Mouse (Mus musculus) macrophage (primary cell): ENCODE data around the gene Hmg20b. TPM values are rescaled to one million over a fixed set of nuclear protein-coding genes. Genes with fewer than 3 reads are reported as not detected.

Experiments used
- H3K27ac ChIP-seq: fragments of 350-480 bp; formaldehyde crosslinking; 2 replicates; pipeline ENCODE4 v1.9.0; 2021
- H3K36me3 ChIP-seq: fragments of 350-480 bp; formaldehyde crosslinking; 2 replicates; pipeline ENCODE4 v1.9.0; 2021; ENCODE audit errors: inconsistent target
- H3K4me3 ChIP-seq: fragments of 350-480 bp; formaldehyde crosslinking; 2 replicates; pipeline ENCODE4 v1.9.0; 2021; ENCODE audit errors: inconsistent target
- H3K79me2 ChIP-seq: fragments of 350-480 bp; formaldehyde crosslinking; 2 replicates; pipeline ENCODE4 v1.9.0; 2021; ENCODE audit errors: inconsistent target
- WGBS: methylation state at CpG from one replicate; pipeline ENCODE4 v1.1.7; 2026; ENCODE audit warnings: inconsistent platforms; ENCODE audit not compliant: missing documents; 5-methylcytosine and 5-hydroxymethylcytosine counted together
- polyA plus RNA-seq: library from polyadenylated mRNA; stranded (reverse); fragments of 250-400 nt; gene quantifications from 3 replicates; pipeline ENCODE4 v1.2.4, GENCODE M21; 2018; ENCODE audit warnings: inconsistent platforms

Gene Hmg20b
- polyA plus RNA-seq, 1 experiment from 2014 or later: 42.5 TPM

GRCm38 (mm10) chr10:81319741-81320549, 30.3 kb downstream of the Hmg20b start:
- Histone ChIP-seq H3K36me3 (peaks cover 47% of the 10 kb centered on the region), H3K4me3 (peak overlapping the region; percentile 40), H3K79me2 (peaks cover 27% of the 10 kb centered on the region), H3K27ac (peak overlapping the region; percentile 93)
- WGBS: 2% methylated on average over 32 of the region's 38 CpGs

GRCm38 (mm10) chr10:81319330-81319699, 31.0 kb downstream of the Hmg20b start:
- H3K36me3 ChIP-seq: peaks cover 47% of the 10 kb centered on the region
- peak overlapping the region; percentile 40 for H3K4me3 ChIP-seq

GRCm38 (mm10) chr10:81318589-81319329, 31.5 kb downstream of the Hmg20b start:
- Histone ChIP-seq H3K79me2 (peaks cover 25% of the 10 kb centered on the region), H3K4me3 (no peak overlapping the region)
- 86% methylated on average over 13 of the region's 13 CpGs for WGBS

More at GRCm38 (mm10) chr10:81319330-81319699, 31.0 kb downstream of the Hmg20b start:
- WGBS: 34% methylated on average over 8 of the region's 8 CpGs
- Histone ChIP-seq H3K27ac (peak overlapping the region; percentile 93), H3K79me2 (peaks cover 27% of the 10 kb centered on the region)

GRCm38 (mm10) chr10:81317273-81317672, 33.0 kb downstream of the Hmg20b start:
- WGBS: 67% methylated on average over 20 of the region's 20 CpGs
- Histone ChIP-seq H3K4me3 (no peak overlapping the region), H3K79me2 (peaks cover 10% of the 10 kb centered on the region), H3K36me3 (peaks cover 47% of the 10 kb centered on the region; the same call in 1 of the 2 replicates), H3K27ac (no peak overlapping the region)

More at GRCm38 (mm10) chr10:81318589-81319329, 31.5 kb downstream of the Hmg20b start:
- Histone ChIP-seq H3K36me3 (peaks cover 46% of the 10 kb centered on the region), H3K27ac (peak overlapping the region; percentile 93)

GRCm38 (mm10) chr10:81316338-81317060, 33.8 kb downstream of the Hmg20b start:
- Histone ChIP-seq H3K27ac (no peak overlapping the region), H3K4me3 (no peak overlapping the region), H3K36me3 (peaks cover 55% of the 10 kb centered on the region), H3K79me2 (peaks cover 2% of the 10 kb centered on the region)
- 84% methylated on average over 14 of the region's 16 CpGs for WGBS

GRCm38 (mm10) chr10:81315587-81315986, 34.7 kb downstream of the Hmg20b start:
- WGBS: 91% methylated on average over 8 of the region's 16 CpGs
- H3K4me3 ChIP-seq: no peak overlapping the region
- H3K36me3 ChIP-seq: peaks cover 64% of the 10 kb centered on the region
- no peak overlapping the region for H3K27ac ChIP-seq
- H3K79me2 ChIP-seq: no peaks in the 10 kb centered on the region; the same call in 1 of the 2 replicates

GRCm38 (mm10) chr10:81314201-81314600, 36.1 kb downstream of the Hmg20b start:
- Histone ChIP-seq H3K4me3 (no peak overlapping the region), H3K36me3 (peaks cover 78% of the 10 kb centered on the region), H3K27ac (no peak overlapping the region), H3K79me2 (no peaks in the 10 kb centered on the region; the same call in 1 of the 2 replicates)
- WGBS: 81% methylated on average over 7 of the region's 7 CpGs

GRCm38 (mm10) chr10:81313581-81313980, 36.7 kb downstream of the Hmg20b start:
- Histone ChIP-seq H3K36me3 (peaks cover 84% of the 10 kb centered on the region), H3K79me2 (no peaks in the 10 kb centered on the region; the same call in 1 of the 2 replicates), H3K4me3 (no peak overlapping the region), H3K27ac (no peak overlapping the region)
- 97% methylated on average over 13 of the region's 13 CpGs for WGBS

- H3K79me2 ChIP-seq: peaks cover 26% of the 10 kb centered on the region
- no peak overlapping the region for H3K27ac ChIP-seq
- peaks cover 93% of the 10 kb centered on the region for H3K36me3 ChIP-seq
- H3K4me3 ChIP-seq: no peak overlapping the region
- 79% methylated on average over 5 of the region's 5 CpGs for WGBS
Observed at GRCm38 (mm10) chr10:81309571-81309970, 40.7 kb downstream of the Hmg20b start.

GRCm38 (mm10) chr10:81306837-81307682, 43.2 kb downstream of the Hmg20b start:
- no peak overlapping the region for H3K27ac ChIP-seq
- no peak overlapping the region for H3K4me3 ChIP-seq
- H3K36me3 ChIP-seq: peaks cover 70% of the 10 kb centered on the region
- WGBS: 94% methylated on average over 21 of the region's 21 CpGs
- peaks cover 52% of the 10 kb centered on the region for H3K79me2 ChIP-seq

- H3K36me3 ChIP-seq: peaks cover 61% of the 10 kb centered on the region
- H3K4me3 ChIP-seq: no peak overlapping the region
- H3K27ac ChIP-seq: no peak overlapping the region
- 93% methylated on average over 11 of the region's 12 CpGs for WGBS
- H3K79me2 ChIP-seq: peaks cover 60% of the 10 kb centered on the region
Observed at GRCm38 (mm10) chr10:81306173-81306668, 44.1 kb downstream of the Hmg20b start.

GRCm38 (mm10) chr10:81305663-81306062, 44.6 kb downstream of the Hmg20b start:
- Histone ChIP-seq H3K36me3 (peaks cover 56% of the 10 kb centered on the region), H3K27ac (no peak overlapping the region), H3K4me3 (no peak overlapping the region), H3K79me2 (peaks cover 66% of the 10 kb centered on the region)
- WGBS: 95% methylated on average over 12 of the region's 14 CpGs

GRCm38 (mm10) chr10:81304597-81305238, 45.6 kb downstream of the Hmg20b start:
- no peak overlapping the region for H3K4me3 ChIP-seq
- 33% methylated on average over 6 of the region's 9 CpGs for WGBS
- peaks cover 75% of the 10 kb centered on the region for H3K79me2 ChIP-seq
- no peak overlapping the region for H3K27ac ChIP-seq
- H3K36me3 ChIP-seq: peaks cover 46% of the 10 kb centered on the region
